Mouse (Mus musculus) E14TG2a.4 (cell line): ENCODE measurements at regions not wholly inside any gene's neighbourhood (a gene's known extent, or its start where the extent isn't known, plus 50 kb on each side); places are given as distances from the start of the nearest gene placed in this dataset.

Experiments used
- H3K27me3 ChIP-seq: 2 replicates; pipeline ENCODE4 v1.6.1; 2014; ENCODE audit warnings: low read length, control low read depth; ENCODE audit not compliant: insufficient read depth
- H3K36me3 ChIP-seq: 2 replicates; pipeline ENCODE4 v1.6.1; 2014; ENCODE audit warnings: low read length, control low read depth; ENCODE audit not compliant: insufficient read depth
- H3K4me1 ChIP-seq: replicated peaks from 2 replicates; pipeline ENCODE4 v1.6.1; 2014; ENCODE audit warnings: low read depth, low read length, control low read depth
- H3K4me3 ChIP-seq: replicated peaks from 2 replicates; pipeline ENCODE4 v1.5.1; 2014; ENCODE audit warnings: mild to moderate bottlenecking, low read length
- H3K9me3 ChIP-seq: 2 replicates; pipeline ENCODE4 v1.6.1; 2014; ENCODE audit warnings: low read length, control low read depth
- CTCF ChIP-seq: conservative IDR thresholded peaks from 2 replicates; pipeline ENCODE4 v1.5.1; 2014; ENCODE audit warnings: low read length
- NANOG ChIP-seq: IDR thresholded peaks from 2 replicates; pipeline ENCODE4 v1.6.1; 2014; ENCODE audit warnings: borderline replicate concordance, low read length, mixed read lengths
- POU5F1 ChIP-seq: IDR thresholded peaks from 2 replicates; pipeline ENCODE4 v1.6.1; 2014; ENCODE audit warnings: low read length, borderline replicate concordance

GRCm38 (mm10) chr10:83882119-83882890, 159.6 kb downstream of the 1500009L16Rik start:
- H3K4me3 ChIP-seq = no peak overlapping the region
- TF ChIP-seq CTCF = no peak
- no peak for TF ChIP-seq NANOG
- no peak for TF ChIP-seq POU5F1

GRCm38 (mm10) chr10:83882891-83883185, 160.2 kb downstream of the 1500009L16Rik start:
- Histone ChIP-seq H3K4me1 (no peaks in the 10 kb centered on the region), H3K27me3 (0 out of 2 replicates have a peak, but pooled peaks cover 3% of the 10 kb centered on the region), H3K4me3 (no peak overlapping the region), H3K9me3 (no peaks in the 10 kb centered on the region), H3K36me3 (no peaks in the 10 kb centered on the region)
- TF ChIP-seq CTCF (no peak), NANOG (no peak), POU5F1 (no peak)

More at GRCm38 (mm10) chr10:83882119-83882890, 159.6 kb downstream of the 1500009L16Rik start:
- Histone ChIP-seq H3K36me3 (no peaks in the 10 kb centered on the region), H3K27me3 (0 out of 2 replicates have a peak, but pooled peaks cover 3% of the 10 kb centered on the region), H3K4me1 (no peaks in the 10 kb centered on the region), H3K9me3 (no peaks in the 10 kb centered on the region)

GRCm38 (mm10) chr10:83884553-83884952, 161.9 kb downstream of the 1500009L16Rik start:
- Histone ChIP-seq H3K4me3 (no peak overlapping the region), H3K4me1 (no peaks in the 10 kb centered on the region), H3K9me3 (no peaks in the 10 kb centered on the region), H3K36me3 (no peaks in the 10 kb centered on the region), H3K27me3 (0 out of 2 replicates have a peak, but pooled peaks cover 3% of the 10 kb centered on the region)
- TF ChIP-seq POU5F1 = no peak
- TF ChIP-seq CTCF = no peak
- TF ChIP-seq NANOG = no peak

- no peaks in the 10 kb centered on the region for H3K27me3 ChIP-seq
- H3K36me3 ChIP-seq = no peaks in the 10 kb centered on the region
- H3K4me1 ChIP-seq = no peaks in the 10 kb centered on the region
- no peak overlapping the region for H3K4me3 ChIP-seq
- TF ChIP-seq POU5F1 (no peak), CTCF (no peak), NANOG (no peak)
- H3K9me3 ChIP-seq = no peaks in the 10 kb centered on the region
Measured at GRCm38 (mm10) chr10:83888587-83888986, 165.9 kb downstream of the 1500009L16Rik start.

- peaks cover 10% of the 10 kb centered on the region for H3K9me3 ChIP-seq
- H3K4me3 ChIP-seq = no peak overlapping the region
- no peak for TF ChIP-seq CTCF
- TF ChIP-seq POU5F1 = no peak
- no peak for TF ChIP-seq NANOG
- no peaks in the 10 kb centered on the region for H3K27me3 ChIP-seq
- H3K4me1 ChIP-seq = no peaks in the 10 kb centered on the region
- H3K36me3 ChIP-seq = no peaks in the 10 kb centered on the region
Measured at GRCm38 (mm10) chr10:83895741-83896150, 173.1 kb downstream of the 1500009L16Rik start.

- no peaks in the 10 kb centered on the region for H3K36me3 ChIP-seq
- peaks cover 14% of the 10 kb centered on the region for H3K9me3 ChIP-seq
- no peak overlapping the region for H3K4me3 ChIP-seq
- no peaks in the 10 kb centered on the region for H3K4me1 ChIP-seq
- TF ChIP-seq POU5F1 (no peak), NANOG (no peak), CTCF (no peak)
- no peaks in the 10 kb centered on the region for H3K27me3 ChIP-seq
Measured at GRCm38 (mm10) chr10:83896160-83896559, 173.5 kb downstream of the 1500009L16Rik start.

- Histone ChIP-seq H3K27me3 (no peaks in the 10 kb centered on the region), H3K4me1 (no peaks in the 10 kb centered on the region), H3K9me3 (peaks cover 24% of the 10 kb centered on the region), H3K36me3 (no peaks in the 10 kb centered on the region), H3K4me3 (no peak overlapping the region)
- TF ChIP-seq NANOG (no peak), POU5F1 (no peak), CTCF (no peak)
Measured at GRCm38 (mm10) chr10:83897558-83897957, 174.9 kb downstream of the 1500009L16Rik start.

GRCm38 (mm10) chr10:83906751-83907150, 184.1 kb downstream of the 1500009L16Rik start:
- TF ChIP-seq NANOG (no peak), POU5F1 (no peak), CTCF (no peak)
- no peaks in the 10 kb centered on the region for H3K27me3 ChIP-seq
- peaks cover 7% of the 10 kb centered on the region for H3K9me3 ChIP-seq
- H3K4me3 ChIP-seq = no peak overlapping the region
- H3K4me1 ChIP-seq = no peaks in the 10 kb centered on the region
- H3K36me3 ChIP-seq = no peaks in the 10 kb centered on the region
